ENCODE assay signal across 14 mouse cellular contexts in genomic region chr7:75498627-75499026, GRCm38 (mm10). TPM values are rescaled to one million over a fixed set of nuclear protein-coding genes. Genes with fewer than 3 reads are reported as not detected.
DNase-seq lines count a peak whose midpoint lies in the region; ATAC-seq and TF ChIP-seq lines count a peak whose summit lies in the region.
"Had no signal": no experiment of that assay in that cellular context is flagged by ENCODE, and none has a peak within 500 bp of the region (broad histone marks: within the 10 kb centered on the region; RNA-seq: fewer than 3 reads in every experiment).

No protein-coding gene starts in this region.

- no peaks in the 10 kb centered on the region for H3K9me3 ChIP-seq in liver, embryonic 13.5 days (replicated peaks)
- H3K9me3 ChIP-seq in liver, embryonic 12.5 days (replicated peaks), result no peaks in the 10 kb centered on the region
- no peaks in the 10 kb centered on the region for H3K9me3 ChIP-seq in kidney, embryonic 16.5 days (ENCODE audit: low read length)
- H3K9me3 ChIP-seq in stomach, postnatal 0 days (ENCODE audit: control insufficient read depth, low read length), result no peaks in the 10 kb centered on the region

- no peak overlapping the region for H3K4me3 ChIP-seq in liver, embryonic 13.5 days (replicated peaks)
- no peak overlapping the region for H3K4me3 ChIP-seq in liver, embryonic 12.5 days
- no peak overlapping the region for H3K4me3 ChIP-seq in kidney, embryonic 16.5 days (ENCODE audit: low read length)
- no peak overlapping the region for H3K4me3 ChIP-seq in stomach, postnatal 0 days (ENCODE audit: low read depth, low read length)

- H3K4me1 ChIP-seq in liver, embryonic 13.5 days (replicated peaks), result peaks cover 13% of the 10 kb centered on the region; the same call in 1 of the 2 replicates
- H3K4me1 ChIP-seq in liver, embryonic 12.5 days, result 0 out of 2 replicates have a peak, but pooled peaks cover 17% of the 10 kb centered on the region
- peaks cover 46% of the 10 kb centered on the region for H3K4me1 ChIP-seq in kidney, embryonic 16.5 days (ENCODE audit: insufficient read depth, low read length)
- 0 out of 2 replicates have a peak, but pooled peaks cover 3% of the 10 kb centered on the region for H3K4me1 ChIP-seq in stomach, postnatal 0 days (replicated peaks; ENCODE audit: control insufficient read depth, insufficient read depth)

- peak overlapping the region; percentile 30 for H3K27ac ChIP-seq in liver, embryonic 13.5 days
- no peak overlapping the region for H3K27ac ChIP-seq in liver, embryonic 12.5 days
- peak overlapping the region; percentile 90 for H3K27ac ChIP-seq in kidney, embryonic 16.5 days (ENCODE audit: low read length)
- H3K27ac ChIP-seq in stomach, postnatal 0 days (replicated peaks), result peak overlapping the region; percentile 13; the same call in 1 of the 2 replicates
- H3K27ac ChIP-seq: macrophage had no signal

- no peak for DNase-seq in liver, embryonic 13.5 days
- DNase-seq in heart, postnatal 10 days, result peak; percentile 30 to 38
- DNase-seq in stomach, postnatal 0 days (ENCODE audit: low spot score), result no peak
- DNase-seq in adrenal gland, postnatal 25 days, result no peak
- no peak for DNase-seq in thymus, postnatal 36 days
- DNase-seq in left cerebral cortex, adult 18-20 months (ENCODE audit: low spot score in 2 of 2), result no peak
- DNase-seq: adrenal gland, postnatal 14 days; cerebellum, adult 18-20 months; gastrocnemius, postnatal 36 days had no signal

- no peaks in the 10 kb centered on the region for H3K36me3 ChIP-seq in liver, embryonic 13.5 days
- no peaks in the 10 kb centered on the region for H3K36me3 ChIP-seq in liver, embryonic 12.5 days
- H3K36me3 ChIP-seq in kidney, embryonic 16.5 days (ENCODE audit: insufficient read depth, low read length), result no peaks in the 10 kb centered on the region
- no peaks in the 10 kb centered on the region for H3K36me3 ChIP-seq in stomach, postnatal 0 days (ENCODE audit: control insufficient read depth, insufficient read depth, low read length)

- H3K4me2 ChIP-seq in liver, embryonic 13.5 days, result no peak overlapping the region
- H3K4me2 ChIP-seq in liver, embryonic 12.5 days, result no peak overlapping the region
- peak overlapping the region; percentile 32 for H3K4me2 ChIP-seq in kidney, embryonic 16.5 days (replicated peaks; ENCODE audit: low read depth, low read length)
- no peak overlapping the region for H3K4me2 ChIP-seq in stomach, postnatal 0 days (replicated peaks; ENCODE audit: low read depth)

- TF ChIP-seq CTCF in stomach, postnatal 0 days (IDR thresholded peaks at IDR 0.05; ENCODE audit: low read depth), result no peak

- intact Hi-C loops in heart, postnatal 10 days (cut with DNase I), result no loop called here

- 63% methylated on average over 5 of the region's 5 CpGs for WGBS in liver, embryonic 13.5 days (ENCODE audit: insufficient replicate concordance)
- WGBS in liver, embryonic 12.5 days (ENCODE audit: insufficient replicate concordance), result 55% methylated on average over 5 of the region's 5 CpGs
- WGBS in kidney, embryonic 16.5 days, result 16% methylated on average over 5 of the region's 5 CpGs
- WGBS in stomach, postnatal 0 days, result 27% methylated on average over 5 of the region's 5 CpGs

- no peak for TF ChIP-seq EP300 in stomach, postnatal 0 days (optimal IDR thresholded peaks at IDR 0.05)

- no peak overlapping the region for H3K9ac ChIP-seq in liver, embryonic 13.5 days
- no peak overlapping the region for H3K9ac ChIP-seq in liver, embryonic 12.5 days
- no peak overlapping the region for H3K9ac ChIP-seq in kidney, embryonic 16.5 days (replicated peaks; ENCODE audit: low read length)
- no peak overlapping the region for H3K9ac ChIP-seq in stomach, postnatal 0 days (ENCODE audit: low read length)

- no peak for ATAC-seq in liver, embryonic 13.5 days (ENCODE audit: low read depth)
- ATAC-seq in liver, embryonic 12.5 days, result no peak; the same call in 1 of the 2 replicates
- ATAC-seq in kidney, embryonic 16.5 days (ENCODE audit: low FRiP score, low TSS enrichment), result peak; percentile 92
- peak; percentile 76 for ATAC-seq in stomach, postnatal 0 days (ENCODE audit: low FRiP score, low TSS enrichment)
- ATAC-seq: forebrain, embryonic 14.5 days; inflammation-experienced regulatory T-cells, adult 6 months had no signal

- no peaks in the 10 kb centered on the region for H3K27me3 ChIP-seq in liver, embryonic 13.5 days
- no peaks in the 10 kb centered on the region for H3K27me3 ChIP-seq in liver, embryonic 12.5 days (replicated peaks)
- H3K27me3 ChIP-seq in kidney, embryonic 16.5 days (ENCODE audit: insufficient read depth, low read length), result no peaks in the 10 kb centered on the region
- no peaks in the 10 kb centered on the region for H3K27me3 ChIP-seq in stomach, postnatal 0 days (ENCODE audit: control insufficient read depth, insufficient read depth, low read length)

RNA-seq across cellular contexts. Expression of gene Akap13, which starts 43.3 kb away (rescaled TPM):
- 33.4 and 36.0 TPM in 2 replicates for polyA plus RNA-seq in liver, embryonic 13.5 days (2015; fragmentation: Nextera tagmentation; extraction: Ambion mirVana)
- 35.2 and 37.9 TPM in 2 replicates for polyA plus RNA-seq in liver, embryonic 12.5 days (2016; fragmentation: Nextera tagmentation; extraction: Ambion mirVana)
- total RNA-seq in heart, postnatal 10 days (2021), result 10 to 100 TPM; 94.0 to 95.4 TPM
- 35.2 and 44.5 TPM in 2 replicates for polyA plus RNA-seq in kidney, embryonic 16.5 days (2015; fragmentation: Nextera tagmentation; extraction: Ambion mirVana)
- 15.2 and 18.8 TPM in 2 replicates for polyA plus RNA-seq in stomach, postnatal 0 days (2015; fragmentation: Nextera tagmentation; extraction: Ambion mirVana)
- 53.6 and 56.7 TPM in 2 replicates for total RNA-seq in adrenal gland, postnatal 25 days (2021)
- total RNA-seq in left cerebral cortex, adult 18-20 months (2021), result 10 to 100 TPM; 22.2 to 23.5 TPM

Comparison
In these comparisons a context has a peak if more than half of its experiments do, and no peak if none do; other contexts are left out.
1. ATAC-seq: peak in kidney, embryonic 16.5 days (single experiment) and stomach, postnatal 0 days (single experiment); none in liver, embryonic 13.5 days (single experiment) and liver, embryonic 12.5 days (single experiment).
2. DNase-seq: peak in heart, postnatal 10 days (2 of 2); none in liver, embryonic 13.5 days (single experiment), stomach, postnatal 0 days (single experiment), adrenal gland, postnatal 25 days (single experiment), thymus, postnatal 36 days (0 of 2) and left cerebral cortex, adult 18-20 months (0 of 2).